Mouse (Mus musculus) stomach, postnatal 0 days (tissue): ENCODE measurements around the gene Ebf3.

Source experiments
- CTCF ChIP-seq: IDR thresholded peaks from 2 replicates; pipeline ENCODE4 v1.5.1; 2016; ENCODE audit warnings: antibody characterized with exemption, low read depth, mild to moderate bottlenecking, moderate library complexity
- EP300 ChIP-seq: optimal IDR thresholded peaks from 2 replicates; pipeline ENCODE3; 2016; ENCODE audit warnings: antibody characterized with exemption

- TF ChIP-seq EP300 (no peak), CTCF (no peak)
These were observed 4.0 kb downstream of the Ebf3 start for GRCm38 (mm10) chr7:137310091-137310761.
